Mouse (Mus musculus): ENCODE results near the gene Fam69b. TPM values are rescaled to one million over a fixed set of nuclear protein-coding genes. Genes with fewer than 3 reads are reported as not detected.

The Fam69b gene
- polyA plus RNA-seq, 1 experiment from 2014 or later, result 1.3 TPM

GRCm38 (mm10) chr2:26587044-26587405, 41.2 kb upstream of the Fam69b start:
- Histone ChIP-seq H3K9ac (ENCODE audit: low read depth, low read length) (peak overlapping the region; percentile 65), H3K9me3 (replicated peaks; ENCODE audit: control insufficient read depth, low read length) (no peaks in the 10 kb centered on the region), H3K4me3 (ENCODE audit: low read depth, low read length) (peak overlapping the region; percentile 65), H3K4me1 (ENCODE audit: control insufficient read depth, low read depth, low read length) (peaks cover 15% of the 10 kb centered on the region), H3K4me2 (ENCODE audit: low read depth, low read length) (peak overlapping the region; percentile 75), H3K27me3 (ENCODE audit: control insufficient read depth, insufficient read depth, low read depth, low read length) (no peaks in the 10 kb centered on the region), H3K27ac (ENCODE audit: low read length) (no peak overlapping the region), H3K36me3 (ENCODE audit: control insufficient read depth, insufficient read depth) (no peaks in the 10 kb centered on the region)
- 4% methylated on average over 11 of the region's 11 CpGs for WGBS (ENCODE audit: insufficient replicate concordance)
- peak; percentile 9 for ATAC-seq (ENCODE audit: low read depth)

GRCm38 (mm10) chr2:26588573-26588972, 39.7 kb upstream of the Fam69b start:
- Histone ChIP-seq H3K36me3 (ENCODE audit: control insufficient read depth, insufficient read depth) (peaks cover 8% of the 10 kb centered on the region), H3K4me2 (ENCODE audit: low read depth, low read length) (no peak overlapping the region), H3K27ac (ENCODE audit: low read length) (no peak overlapping the region), H3K27me3 (ENCODE audit: control insufficient read depth, insufficient read depth, low read depth, low read length) (no peaks in the 10 kb centered on the region), H3K4me3 (ENCODE audit: low read depth, low read length) (no peak overlapping the region), H3K9me3 (replicated peaks; ENCODE audit: control insufficient read depth, low read length) (no peaks in the 10 kb centered on the region), H3K9ac (ENCODE audit: low read depth, low read length) (no peak overlapping the region), H3K4me1 (ENCODE audit: control insufficient read depth, low read depth, low read length) (peaks cover 15% of the 10 kb centered on the region)
- 56% methylated on average over 4 of the region's 4 CpGs for WGBS (ENCODE audit: insufficient replicate concordance)
- no peak for ATAC-seq (ENCODE audit: low read depth)

GRCm38 (mm10) chr2:26589284-26589683, 39.0 kb upstream of the Fam69b start:
- Histone ChIP-seq H3K4me3 (ENCODE audit: low read depth, low read length) (no peak overlapping the region), H3K9me3 (replicated peaks; ENCODE audit: control insufficient read depth, low read length) (no peaks in the 10 kb centered on the region), H3K27ac (ENCODE audit: low read length) (no peak overlapping the region), H3K9ac (ENCODE audit: low read depth, low read length) (no peak overlapping the region), H3K36me3 (ENCODE audit: control insufficient read depth, insufficient read depth) (peaks cover 9% of the 10 kb centered on the region), H3K4me1 (ENCODE audit: control insufficient read depth, low read depth, low read length) (peaks cover 15% of the 10 kb centered on the region), H3K27me3 (ENCODE audit: control insufficient read depth, insufficient read depth, low read depth, low read length) (no peaks in the 10 kb centered on the region), H3K4me2 (ENCODE audit: low read depth, low read length) (no peak overlapping the region)
- ATAC-seq (ENCODE audit: low read depth), result no peak
- 80% methylated on average over 10 of the region's 10 CpGs for WGBS (ENCODE audit: insufficient replicate concordance)

- no peak overlapping the region for H3K4me2 ChIP-seq (ENCODE audit: low read depth, low read length)
Measured at GRCm38 (mm10) chr2:26590282-26590681, 38.0 kb upstream of the Fam69b start.

GRCm38 (mm10) chr2:26590962-26591361, 37.3 kb upstream of the Fam69b start:
- Histone ChIP-seq H3K27me3 (ENCODE audit: control insufficient read depth, insufficient read depth, low read depth, low read length) (no peaks in the 10 kb centered on the region), H3K9me3 (replicated peaks; ENCODE audit: control insufficient read depth, low read length) (no peaks in the 10 kb centered on the region), H3K27ac (ENCODE audit: low read length) (no peak overlapping the region), H3K4me1 (ENCODE audit: control insufficient read depth, low read depth, low read length) (peaks cover 27% of the 10 kb centered on the region), H3K36me3 (ENCODE audit: control insufficient read depth, insufficient read depth) (peaks cover 9% of the 10 kb centered on the region), H3K9ac (ENCODE audit: low read depth, low read length) (no peak overlapping the region), H3K4me3 (ENCODE audit: low read depth, low read length) (no peak overlapping the region), H3K4me2 (ENCODE audit: low read depth, low read length) (no peak overlapping the region)
- WGBS (ENCODE audit: insufficient replicate concordance), result 76% methylated on average over 7 of the region's 7 CpGs
- ATAC-seq (ENCODE audit: low read depth), result no peak

More at GRCm38 (mm10) chr2:26590282-26590681, 38.0 kb upstream of the Fam69b start:
- H3K27ac ChIP-seq (ENCODE audit: low read length), result no peak overlapping the region
- no peak for ATAC-seq (ENCODE audit: low read depth)
- H3K9ac ChIP-seq (ENCODE audit: low read depth, low read length), result no peak overlapping the region
- peaks cover 21% of the 10 kb centered on the region for H3K4me1 ChIP-seq (ENCODE audit: control insufficient read depth, low read depth, low read length)
- no peaks in the 10 kb centered on the region for H3K27me3 ChIP-seq (ENCODE audit: control insufficient read depth, insufficient read depth, low read depth, low read length)
- WGBS (ENCODE audit: insufficient replicate concordance), result 85% methylated on average over 7 of the region's 7 CpGs
- H3K36me3 ChIP-seq (ENCODE audit: control insufficient read depth, insufficient read depth), result peaks cover 9% of the 10 kb centered on the region
- H3K4me3 ChIP-seq (ENCODE audit: low read depth, low read length), result no peak overlapping the region
- H3K9me3 ChIP-seq (replicated peaks; ENCODE audit: control insufficient read depth, low read length), result no peaks in the 10 kb centered on the region

GRCm38 (mm10) chr2:26591416-26591815, 36.8 kb upstream of the Fam69b start:
- Histone ChIP-seq H3K4me3 (ENCODE audit: low read depth, low read length) (no peak overlapping the region), H3K4me2 (ENCODE audit: low read depth, low read length) (no peak overlapping the region), H3K9me3 (replicated peaks; ENCODE audit: control insufficient read depth, low read length) (no peaks in the 10 kb centered on the region), H3K27me3 (ENCODE audit: control insufficient read depth, insufficient read depth, low read depth, low read length) (no peaks in the 10 kb centered on the region), H3K4me1 (ENCODE audit: control insufficient read depth, low read depth, low read length) (peaks cover 27% of the 10 kb centered on the region), H3K9ac (ENCODE audit: low read depth, low read length) (no peak overlapping the region), H3K36me3 (ENCODE audit: control insufficient read depth, insufficient read depth) (peaks cover 9% of the 10 kb centered on the region), H3K27ac (ENCODE audit: low read length) (no peak overlapping the region)
- 66% methylated on average over 12 of the region's 12 CpGs for WGBS (ENCODE audit: insufficient replicate concordance)
- ATAC-seq (ENCODE audit: low read depth), result no peak

GRCm38 (mm10) chr2:26593211-26594021, 34.8 kb upstream of the Fam69b start:
- Histone ChIP-seq H3K9me3 (replicated peaks; ENCODE audit: control insufficient read depth, low read length) (no peaks in the 10 kb centered on the region), H3K36me3 (ENCODE audit: control insufficient read depth, insufficient read depth) (peaks cover 9% of the 10 kb centered on the region), H3K4me2 (ENCODE audit: low read depth, low read length) (no peak overlapping the region), H3K27ac (ENCODE audit: low read length) (no peak overlapping the region), H3K4me3 (ENCODE audit: low read depth, low read length) (no peak overlapping the region), H3K9ac (ENCODE audit: low read depth, low read length) (no peak overlapping the region), H3K27me3 (ENCODE audit: control insufficient read depth, insufficient read depth, low read depth, low read length) (no peaks in the 10 kb centered on the region), H3K4me1 (ENCODE audit: control insufficient read depth, low read depth, low read length) (peaks cover 17% of the 10 kb centered on the region)
- ATAC-seq (ENCODE audit: low read depth), result no peak
- 56% methylated on average over 9 of the region's 9 CpGs for WGBS (ENCODE audit: insufficient replicate concordance)

- WGBS (ENCODE audit: insufficient replicate concordance), result 34% methylated on average over 9 of the region's 9 CpGs
- Histone ChIP-seq H3K4me1 (ENCODE audit: control insufficient read depth, low read depth, low read length) (peaks cover 19% of the 10 kb centered on the region), H3K36me3 (ENCODE audit: control insufficient read depth, insufficient read depth) (peaks cover 9% of the 10 kb centered on the region), H3K4me2 (ENCODE audit: low read depth, low read length) (no peak overlapping the region), H3K27ac (ENCODE audit: low read length) (no peak overlapping the region), H3K4me3 (ENCODE audit: low read depth, low read length) (no peak overlapping the region), H3K27me3 (ENCODE audit: control insufficient read depth, insufficient read depth, low read depth, low read length) (no peaks in the 10 kb centered on the region), H3K9me3 (replicated peaks; ENCODE audit: control insufficient read depth, low read length) (no peaks in the 10 kb centered on the region), H3K9ac (ENCODE audit: low read depth, low read length) (no peak overlapping the region)
- 0 out of 2 replicates have a peak, but pooled peaks have one; percentile 20 for ATAC-seq (ENCODE audit: low read depth)
Measured at GRCm38 (mm10) chr2:26594022-26594346, 34.3 kb upstream of the Fam69b start.

GRCm38 (mm10) chr2:26594461-26594933, 33.8 kb upstream of the Fam69b start:
- Histone ChIP-seq H3K4me2 (ENCODE audit: low read depth, low read length) (no peak overlapping the region), H3K4me1 (ENCODE audit: control insufficient read depth, low read depth, low read length) (peaks cover 20% of the 10 kb centered on the region), H3K9me3 (replicated peaks; ENCODE audit: control insufficient read depth, low read length) (no peaks in the 10 kb centered on the region), H3K4me3 (ENCODE audit: low read depth, low read length) (no peak overlapping the region), H3K9ac (ENCODE audit: low read depth, low read length) (no peak overlapping the region), H3K27ac (ENCODE audit: low read length) (peak overlapping the region; percentile 30), H3K36me3 (ENCODE audit: control insufficient read depth, insufficient read depth) (peaks cover 9% of the 10 kb centered on the region), H3K27me3 (ENCODE audit: control insufficient read depth, insufficient read depth, low read depth, low read length) (no peaks in the 10 kb centered on the region)
- WGBS (ENCODE audit: insufficient replicate concordance), result 67% methylated on average over 7 of the region's 7 CpGs
- ATAC-seq (ENCODE audit: low read depth), result no peak
